Comparison of ENCODE assay signal across 11 mouse cellular contexts in genomic region chr3:103375181-103375855, GRCm38 (mm10).
DNase-seq lines count a peak whose midpoint lies in the region; ATAC-seq and TF ChIP-seq lines count a peak whose summit lies in the region.
"Had no signal": no experiment of that assay in that cellular context is flagged by ENCODE, and none has a peak within 500 bp of the region (broad histone marks: within the 10 kb centered on the region; RNA-seq: fewer than 3 reads in every experiment).

No protein-coding gene starts in this region.

- no peaks in the 10 kb centered on the region for H3K27me3 ChIP-seq in liver, embryonic 11.5 days (replicated peaks; ENCODE audit: control insufficient read depth, insufficient read depth, low read length)
- no peaks in the 10 kb centered on the region for H3K27me3 ChIP-seq in liver, postnatal 0 days (ENCODE audit: insufficient read depth, low read length)
- H3K27me3 ChIP-seq in myocyte (ENCODE audit: control insufficient read depth, insufficient read depth, insufficient read length) = no peaks in the 10 kb centered on the region

- H3K36me3 ChIP-seq in liver, embryonic 11.5 days (ENCODE audit: control insufficient read depth, insufficient read depth, low read length) = no peaks in the 10 kb centered on the region
- no peaks in the 10 kb centered on the region for H3K36me3 ChIP-seq in liver, postnatal 0 days (replicated peaks; ENCODE audit: insufficient read depth, low read length)
- no peaks in the 10 kb centered on the region for H3K36me3 ChIP-seq in myocyte (ENCODE audit: control insufficient read depth, insufficient read depth)
- H3K36me3 ChIP-seq: hindbrain, embryonic 10.5 days had no signal

- no peak overlapping the region for H3K4me2 ChIP-seq in liver, embryonic 11.5 days
- H3K4me2 ChIP-seq in liver, postnatal 0 days (ENCODE audit: low read depth, low read length) = no peak overlapping the region
- peak overlapping the region; percentile 14 for H3K4me2 ChIP-seq in myocyte (ENCODE audit: low read depth)

- no peak overlapping the region for H3K9ac ChIP-seq in liver, embryonic 11.5 days (ENCODE audit: low read depth, low read length)
- no peak overlapping the region for H3K9ac ChIP-seq in liver, postnatal 0 days (replicated peaks)

- H3ac ChIP-seq in myocyte (ENCODE audit: control insufficient read depth, insufficient read length) = no peak overlapping the region

- no peaks in the 10 kb centered on the region for H3K9me3 ChIP-seq in liver, embryonic 11.5 days (ENCODE audit: control insufficient read depth, low read length)
- no peaks in the 10 kb centered on the region for H3K9me3 ChIP-seq in liver, postnatal 0 days (ENCODE audit: low read length)
- H3K9me3 ChIP-seq: hindbrain, embryonic 10.5 days had no signal

- H3K79me2 ChIP-seq in myocyte (ENCODE audit: control insufficient read depth, insufficient read depth) = no peaks in the 10 kb centered on the region

- no peak for TF ChIP-seq CTCF in liver, postnatal 0 days (IDR thresholded peaks at IDR 0.05; ENCODE audit: low read depth)

- no peak for TF ChIP-seq POLR2A in myocyte (IDR thresholded peaks at IDR 0.05; ENCODE audit: insufficient read length, low read depth)

- no peak for TF ChIP-seq EP300 in liver, postnatal 0 days (IDR thresholded peaks at IDR 0.05; ENCODE audit: low read depth)

- 0 out of 2 replicates have a peak, but pooled peaks have one; percentile 15 for ATAC-seq in liver, embryonic 11.5 days (replicated peaks; ENCODE audit: low FRiP score)
- no peak for ATAC-seq in liver, postnatal 0 days
- ATAC-seq in CD4-positive, CD25-positive, alpha-beta regulatory T cell, adult 4 months = peak; percentile 17
- ATAC-seq in erythroblast, adult 5-6 weeks (replicated peaks; ENCODE audit: low FRiP score, poor library complexity, severe bottlenecking) = no peak

- no peak for DNase-seq in liver, embryonic 11.5 days (ENCODE audit: low spot score)
- DNase-seq in liver, postnatal 0 days = no peak
- peak; percentile 58 to 63 for DNase-seq in B cell, adult 2 months
- DNase-seq in cerebellum, postnatal 10 days = no peak
- DNase-seq: cerebellum, adult 11 months; heart, adult 2 months; kidney, adult 18-20 months had no signal

- no peak overlapping the region for H3K4me3 ChIP-seq in liver, embryonic 11.5 days (ENCODE audit: low read depth, low read length)
- H3K4me3 ChIP-seq in liver, postnatal 0 days (ENCODE audit: low read depth, low read length) = no peak overlapping the region
- H3K4me3 ChIP-seq in myocyte = no peak overlapping the region
- H3K4me3 ChIP-seq: heart, adult 2 months; hindbrain, embryonic 10.5 days had no signal

- 36% methylated on average over 14 of the region's 14 CpGs for WGBS in liver, embryonic 11.5 days
- 43% methylated on average over 14 of the region's 14 CpGs for WGBS in liver, postnatal 0 days (ENCODE audit: insufficient replicate concordance)

- no peak overlapping the region for H3K27ac ChIP-seq in liver, embryonic 11.5 days (ENCODE audit: low read depth, low read length)
- H3K27ac ChIP-seq in liver, postnatal 0 days (ENCODE audit: low read depth) = no peak overlapping the region
- H3K27ac ChIP-seq: heart, adult 2 months; hindbrain, embryonic 10.5 days had no signal

- peaks cover 8% of the 10 kb centered on the region; the same call in 1 of the 2 replicates for H3K4me1 ChIP-seq in liver, embryonic 11.5 days (replicated peaks; ENCODE audit: control insufficient read depth, insufficient read depth, low read length)
- no peaks in the 10 kb centered on the region for H3K4me1 ChIP-seq in liver, postnatal 0 days (ENCODE audit: insufficient read depth)

TF ChIP-seq in myocyte, 11 proteins besides CTCF, POLR2A, EP300 and RAD21:
- TF ChIP-seq POLR2AphosphoS2 (IDR thresholded peaks at IDR 0.05; ENCODE audit: insufficient read length, low read depth) = no peak
- TF ChIP-seq CEBPB (IDR thresholded peaks at IDR 0.05; ENCODE audit: insufficient read depth, poor library complexity, severe bottlenecking) = no peak
- no peak for TF ChIP-seq MYOG (IDR thresholded peaks at IDR 0.05; ENCODE audit: control insufficient read depth in 1 of 3, insufficient read depth in 1 of 3, insufficient read length in 2 of 3, low read depth in 2 of 3)
- no peak for TF ChIP-seq MYOD1 (IDR thresholded peaks at IDR 0.05; ENCODE audit: control insufficient read depth in 1 of 3, insufficient read length in 2 of 3, low read depth in 2 of 3)
- no peak for TF ChIP-seq TCF12 (IDR thresholded peaks at IDR 0.05; ENCODE audit: insufficient read depth, poor library complexity, severe bottlenecking)
- no peak for TF ChIP-seq REST (IDR thresholded peaks at IDR 0.05; ENCODE audit: insufficient read depth, insufficient read length)
- no peak for TF ChIP-seq E2F4 (IDR thresholded peaks at IDR 0.05; ENCODE audit: insufficient read depth)
- TF ChIP-seq SRF (IDR thresholded peaks at IDR 0.05; ENCODE audit: control insufficient read depth, insufficient read length, low read depth) = no peak
- no peak for TF ChIP-seq USF1 (IDR thresholded peaks at IDR 0.05; ENCODE audit: low read depth)
- no peak for TF ChIP-seq MAX (IDR thresholded peaks at IDR 0.05; ENCODE audit: low read depth)
- TF ChIP-seq TCF3 (IDR thresholded peaks at IDR 0.05; ENCODE audit: insufficient read length, low read depth) = no peak

Comparison
In these comparisons a context has a peak if more than half of its experiments do, and no peak if none do; other contexts are left out.
1. ATAC-seq: peak in liver, embryonic 11.5 days (single experiment) and CD4-positive, CD25-positive, alpha-beta regulatory T cell, adult 4 months (single experiment); none in liver, postnatal 0 days (single experiment) and erythroblast, adult 5-6 weeks (single experiment).
2. DNase-seq: peak in B cell, adult 2 months (2 of 2); none in liver, embryonic 11.5 days (single experiment), liver, postnatal 0 days (single experiment) and cerebellum, postnatal 10 days (0 of 2).